Mouse (Mus musculus) kidney, adult 2 months (tissue): ENCODE measurements around the gene Morf4l1.

Experiments
- CTCF ChIP-seq: fragments of 200-500 bp; conservative IDR thresholded peaks from 2 replicates; pipeline ENCODE4 v1.5.1; 2011; ENCODE audit warnings: low read depth, mild to moderate bottlenecking, control low read depth, low read length, moderate library complexity, mixed read lengths; ENCODE audit not compliant: insufficient read depth, insufficient read length
- POLR2A ChIP-seq: fragments of 200-500 bp; IDR thresholded peaks from one replicate; pipeline ENCODE4 v1.6.1; 2011; ENCODE audit warnings: low read depth, low read length, control low read depth

DNA sequence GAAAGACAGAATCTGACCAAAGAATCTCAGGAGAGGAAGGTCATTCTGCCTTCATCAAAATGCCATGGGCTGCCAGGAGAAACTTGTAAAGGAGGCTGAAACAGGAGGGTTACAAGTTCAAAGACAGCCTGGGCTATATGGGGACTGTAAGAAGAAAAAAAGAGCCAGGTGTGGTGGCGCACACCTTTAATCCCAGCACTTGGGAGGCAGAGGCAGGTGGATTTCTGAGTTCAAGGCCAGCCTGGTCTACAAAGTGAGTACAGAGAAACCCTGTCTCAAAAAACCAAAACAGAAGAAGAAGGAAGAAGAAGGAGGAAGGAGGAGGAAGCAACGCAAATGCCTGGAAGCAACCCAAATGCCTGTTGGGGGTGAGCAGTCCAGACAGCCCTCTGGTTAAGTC lies 60.7 kb downstream of the Morf4l1 start, which contains the start of gene Ctsh:
- TF ChIP-seq CTCF (no peak), POLR2A (no peak)
